In genomic region chr8:104170118-104171049, GRCm38 (mm10) we compare ENCODE assay signal across 8 mouse cellular contexts. TPM values are rescaled to one million over a fixed set of nuclear protein-coding genes. Genes with fewer than 3 reads are reported as not detected.
DNase-seq lines count a peak whose midpoint lies in the region; ATAC-seq and TF ChIP-seq lines count a peak whose summit lies in the region.

Gene Bean1, plus strand, starts transcription at chr8:104170442.

- 2% methylated on average over 65 of the region's 87 CpGs for WGBS in hindbrain, embryonic 11.5 days
- WGBS in limb, embryonic 12.5 days: under 1% methylated on average over 76 of the region's 87 CpGs
- under 1% methylated on average over 77 of the region's 87 CpGs for WGBS in midbrain, embryonic 12.5 days
- WGBS in stomach, postnatal 0 days: 2% methylated on average over 75 of the region's 87 CpGs

- H3K4me3 ChIP-seq in bone marrow macrophage, adult 2 months (ENCODE audit: insufficient read depth, low read length): peak within 1 kb of the TSS; percentile 48
- peak within 1 kb of the TSS; percentile 71 for H3K4me3 ChIP-seq in hindbrain, embryonic 11.5 days (ENCODE audit: low read depth, low read length)
- H3K4me3 ChIP-seq in limb, embryonic 12.5 days (replicated peaks): peak within 1 kb of the TSS; percentile 74
- peak within 1 kb of the TSS; percentile 77 for H3K4me3 ChIP-seq in midbrain, embryonic 12.5 days
- peak within 1 kb of the TSS; percentile 57 for H3K4me3 ChIP-seq in stomach, postnatal 0 days (ENCODE audit: low read depth, low read length)

- H3K36me3 ChIP-seq in hindbrain, embryonic 11.5 days (ENCODE audit: control insufficient read depth, insufficient read depth, low read length): no peaks in the 10 kb centered on the region
- no peaks in the 10 kb centered on the region for H3K36me3 ChIP-seq in limb, embryonic 12.5 days
- no peaks in the 10 kb centered on the region for H3K36me3 ChIP-seq in midbrain, embryonic 12.5 days
- no peaks in the 10 kb centered on the region for H3K36me3 ChIP-seq in stomach, postnatal 0 days (ENCODE audit: control insufficient read depth, insufficient read depth, low read length)

- DNase-seq in cerebellum, postnatal 14 days: peak; percentile 38 to 41
- DNase-seq in cerebellum, adult 9-10 months: no peak
- peak in 1 of 2 experiments; percentile 23 for DNase-seq in frontal cortex, adult 2 months (ENCODE audit: extremely low spot score in 1 of 2, low spot score in 1 of 2)
- peak; percentile 66 for DNase-seq in hindbrain, embryonic 11.5 days (ENCODE audit: low spot score)
- DNase-seq in stomach, postnatal 0 days (ENCODE audit: low spot score): peak; percentile 73

- no peak for TF ChIP-seq CTCF in bone marrow macrophage, adult 2 months (IDR thresholded peaks at IDR 0.05; ENCODE audit: low read depth, low read length)
- no peak for TF ChIP-seq CTCF in stomach, postnatal 0 days (IDR thresholded peaks at IDR 0.05; ENCODE audit: low read depth)

- no peaks in the 10 kb centered on the region for H3K9me3 ChIP-seq in hindbrain, embryonic 11.5 days (ENCODE audit: control insufficient read depth, low read length)
- no peaks in the 10 kb centered on the region for H3K9me3 ChIP-seq in limb, embryonic 12.5 days
- H3K9me3 ChIP-seq in midbrain, embryonic 12.5 days: no peaks in the 10 kb centered on the region
- no peaks in the 10 kb centered on the region for H3K9me3 ChIP-seq in stomach, postnatal 0 days (ENCODE audit: control insufficient read depth, low read length)

- H3K27me3 ChIP-seq in hindbrain, embryonic 11.5 days (ENCODE audit: control insufficient read depth, insufficient read depth, low read length): peaks cover 31% of the 10 kb centered on the region
- H3K27me3 ChIP-seq in limb, embryonic 12.5 days: peaks cover 58% of the 10 kb centered on the region
- H3K27me3 ChIP-seq in midbrain, embryonic 12.5 days: peaks cover 51% of the 10 kb centered on the region
- H3K27me3 ChIP-seq in stomach, postnatal 0 days (ENCODE audit: control insufficient read depth, insufficient read depth, low read length): no peaks in the 10 kb centered on the region

- H3K4me2 ChIP-seq in hindbrain, embryonic 11.5 days (replicated peaks; ENCODE audit: low read depth, low read length): peak within 1 kb of the TSS; percentile 100
- peak within 1 kb of the TSS; percentile 97 for H3K4me2 ChIP-seq in limb, embryonic 12.5 days
- H3K4me2 ChIP-seq in midbrain, embryonic 12.5 days (replicated peaks): peak within 1 kb of the TSS; percentile 97
- peak within 1 kb of the TSS; percentile 96 for H3K4me2 ChIP-seq in stomach, postnatal 0 days (replicated peaks; ENCODE audit: low read depth)

- peak; percentile 88 for ATAC-seq in hindbrain, embryonic 11.5 days (ENCODE audit: low FRiP score)
- peak; percentile 57 for ATAC-seq in limb, embryonic 12.5 days (ENCODE audit: insufficient number of reproducible peaks, insufficient read depth, low FRiP score, low TSS enrichment, low read depth)
- ATAC-seq in midbrain, embryonic 12.5 days (ENCODE audit: low FRiP score, low read depth): peak; percentile 89
- ATAC-seq in stomach, postnatal 0 days (ENCODE audit: low FRiP score, low TSS enrichment): peak; percentile 86

- H3K27ac ChIP-seq in bone marrow macrophage, adult 2 months (ENCODE audit: insufficient read depth, low read depth, low read length): no peak within 1 kb of the TSS
- H3K27ac ChIP-seq in hindbrain, embryonic 11.5 days (ENCODE audit: low read depth, low read length): no peak within 1 kb of the TSS
- H3K27ac ChIP-seq in limb, embryonic 12.5 days: no peak within 1 kb of the TSS
- H3K27ac ChIP-seq in midbrain, embryonic 12.5 days (replicated peaks): no peak within 1 kb of the TSS; the same call in 1 of the 2 replicates
- no peak within 1 kb of the TSS for H3K27ac ChIP-seq in stomach, postnatal 0 days (replicated peaks)

- no peak for TF ChIP-seq POLR2A in bone marrow macrophage, adult 2 months (IDR thresholded peaks at IDR 0.05; ENCODE audit: borderline replicate concordance, low read depth, low read length)

- TF ChIP-seq EP300 in stomach, postnatal 0 days (optimal IDR thresholded peaks at IDR 0.05): no peak

- peaks cover 2% of the 10 kb centered on the region for H3K4me1 ChIP-seq in bone marrow macrophage, adult 2 months (ENCODE audit: control insufficient read depth, insufficient read depth, low read length)
- H3K4me1 ChIP-seq in hindbrain, embryonic 11.5 days (replicated peaks; ENCODE audit: control insufficient read depth, insufficient read depth, low read length): no peaks in the 10 kb centered on the region
- peaks cover 5% of the 10 kb centered on the region; the same call in 1 of the 2 replicates for H3K4me1 ChIP-seq in limb, embryonic 12.5 days (replicated peaks)
- H3K4me1 ChIP-seq in midbrain, embryonic 12.5 days: peaks cover 8% of the 10 kb centered on the region; the same call in 1 of the 2 replicates
- H3K4me1 ChIP-seq in stomach, postnatal 0 days (replicated peaks; ENCODE audit: control insufficient read depth, insufficient read depth): no peaks in the 10 kb centered on the region; the same call in 1 of the 2 replicates

- peak within 1 kb of the TSS; percentile 77 for H3K9ac ChIP-seq in hindbrain, embryonic 11.5 days (ENCODE audit: low read depth, low read length)
- H3K9ac ChIP-seq in limb, embryonic 12.5 days (replicated peaks): peak within 1 kb of the TSS; percentile 77
- peak within 1 kb of the TSS; percentile 86 for H3K9ac ChIP-seq in midbrain, embryonic 12.5 days (replicated peaks)
- peak within 1 kb of the TSS; percentile 68 for H3K9ac ChIP-seq in stomach, postnatal 0 days (ENCODE audit: low read length)

RNA-seq across cellular contexts. Expression of gene Bean1, which starts in this region (rescaled TPM):
- polyA plus RNA-seq in bone marrow macrophage, adult 2 months (2012; ENCODE audit: insufficient read depth, insufficient read length, missing spikeins): 0.25 TPM in 1 of 2 replicates, not detected in the other
- polyA plus RNA-seq in frontal cortex, adult 2 months (2012; rRNA removed): 21.5 and 22.2 TPM in 2 replicates
- 0.71 and 0.88 TPM in 2 replicates for polyA plus RNA-seq in hindbrain, embryonic 11.5 days (2014; fragmentation: Nextera tagmentation; extraction: Ambion mirVana)
- polyA plus RNA-seq in limb, embryonic 12.5 days (2016; fragmentation: Nextera tagmentation; extraction: Ambion mirVana): 0.42 and 0.53 TPM in 2 replicates
- polyA plus RNA-seq in midbrain, embryonic 12.5 days (2016; fragmentation: Nextera tagmentation; extraction: Ambion mirVana): 0.80 and 1.6 TPM in 2 replicates
- 0.81 and 0.88 TPM in 2 replicates for polyA plus RNA-seq in stomach, postnatal 0 days (2015; fragmentation: Nextera tagmentation; extraction: Ambion mirVana)

Comparison
In these comparisons a context has a peak if more than half of its experiments do, and no peak if none do; other contexts are left out.
1. Peak in DNase-seq, ATAC-seq, H3K4me3 ChIP-seq, H3K9ac ChIP-seq and H3K4me2 ChIP-seq in hindbrain, embryonic 11.5 days; RNA of the gene not detected or under 1 TPM.
2. Peak in ATAC-seq, H3K4me3 ChIP-seq, H3K9ac ChIP-seq and H3K4me2 ChIP-seq in limb, embryonic 12.5 days; RNA of the gene not detected or under 1 TPM.
3. Peak in DNase-seq, ATAC-seq, H3K4me3 ChIP-seq, H3K9ac ChIP-seq and H3K4me2 ChIP-seq in stomach, postnatal 0 days; RNA of the gene not detected or under 1 TPM.